Comparison of ENCODE assay signal across 8 mouse cellular contexts in genomic region chr7:80587684-80588083, GRCm38 (mm10). TPM values are rescaled to one million over a fixed set of nuclear protein-coding genes. Genes with fewer than 3 reads are reported as not detected.
DNase-seq lines count a peak whose midpoint lies in the region; ATAC-seq lines count a peak whose summit lies in the region.

No protein-coding gene starts in this region.

- H3K27me3 ChIP-seq in liver, embryonic 11.5 days (replicated peaks; ENCODE audit: control insufficient read depth, insufficient read depth, low read length): no peaks in the 10 kb centered on the region
- H3K27me3 ChIP-seq in heart, embryonic 15.5 days: no peaks in the 10 kb centered on the region
- no peaks in the 10 kb centered on the region for H3K27me3 ChIP-seq in limb, embryonic 12.5 days
- no peaks in the 10 kb centered on the region for H3K27me3 ChIP-seq in stomach, embryonic 14.5 days (ENCODE audit: control insufficient read depth, insufficient read depth, low read length)

- H3K4me3 ChIP-seq in liver, embryonic 11.5 days (ENCODE audit: low read depth, low read length): no peak overlapping the region
- H3K4me3 ChIP-seq in heart, embryonic 15.5 days: peak overlapping the region; percentile 26
- peak overlapping the region; percentile 21; the same call in 1 of the 2 replicates for H3K4me3 ChIP-seq in limb, embryonic 12.5 days (replicated peaks)
- H3K4me3 ChIP-seq in stomach, embryonic 14.5 days (ENCODE audit: low read depth, low read length): no peak overlapping the region

- no peak for DNase-seq in liver, embryonic 11.5 days (ENCODE audit: low spot score)
- DNase-seq in liver: no peak
- no peak for DNase-seq in layer of hippocampus, postnatal 36 days
- DNase-seq in layer of hippocampus, adult 9-11 months: no peak
- no peak for DNase-seq in ovary, postnatal 36 days (ENCODE audit: low spot score)

- 53% methylated on average over 10 of the region's 10 CpGs for WGBS in liver, embryonic 11.5 days
- 22% methylated on average over 10 of the region's 10 CpGs for WGBS in heart, embryonic 15.5 days
- 19% methylated on average over 10 of the region's 10 CpGs for WGBS in limb, embryonic 12.5 days
- 19% methylated on average over 10 of the region's 10 CpGs for WGBS in stomach, embryonic 14.5 days

- peaks cover 6% of the 10 kb centered on the region; the same call in 1 of the 2 replicates for H3K4me1 ChIP-seq in liver, embryonic 11.5 days (replicated peaks; ENCODE audit: control insufficient read depth, insufficient read depth, low read length)
- H3K4me1 ChIP-seq in heart, embryonic 15.5 days (replicated peaks): peaks cover 16% of the 10 kb centered on the region
- H3K4me1 ChIP-seq in limb, embryonic 12.5 days (replicated peaks): peaks cover 20% of the 10 kb centered on the region
- H3K4me1 ChIP-seq in stomach, embryonic 14.5 days (ENCODE audit: control insufficient read depth, insufficient read depth, low read length): peaks cover 13% of the 10 kb centered on the region

- H3K36me3 ChIP-seq in liver, embryonic 11.5 days (ENCODE audit: control insufficient read depth, insufficient read depth, low read length): peaks cover 5% of the 10 kb centered on the region; the same call in 1 of the 2 replicates
- H3K36me3 ChIP-seq in heart, embryonic 15.5 days: peaks cover 36% of the 10 kb centered on the region
- H3K36me3 ChIP-seq in limb, embryonic 12.5 days: peaks cover 44% of the 10 kb centered on the region
- H3K36me3 ChIP-seq in stomach, embryonic 14.5 days (ENCODE audit: control insufficient read depth, insufficient read depth, low read length): peaks cover 29% of the 10 kb centered on the region

- ATAC-seq in liver, embryonic 11.5 days (replicated peaks; ENCODE audit: low FRiP score): no peak
- ATAC-seq in heart, embryonic 15.5 days (replicated peaks; ENCODE audit: insufficient number of reproducible peaks, insufficient read depth, low FRiP score, low read depth): peak; percentile 54; the same call in 1 of the 2 replicates
- ATAC-seq in limb, embryonic 12.5 days (ENCODE audit: insufficient number of reproducible peaks, insufficient read depth, low FRiP score, low TSS enrichment, low read depth): 0 out of 2 replicates have a peak, but pooled peaks have one; percentile 20
- ATAC-seq in stomach, embryonic 14.5 days (ENCODE audit: insufficient number of reproducible peaks, insufficient read depth, low FRiP score, low read depth): peak; percentile 4; the same call in 1 of the 2 replicates

- H3K27ac ChIP-seq in liver, embryonic 11.5 days (ENCODE audit: low read depth, low read length): no peak overlapping the region
- H3K27ac ChIP-seq in heart, embryonic 15.5 days: peak overlapping the region; percentile 38; the same call in 1 of the 2 replicates
- no peak overlapping the region; the same call in 1 of the 2 replicates for H3K27ac ChIP-seq in limb, embryonic 12.5 days
- no peak overlapping the region for H3K27ac ChIP-seq in stomach, embryonic 14.5 days (ENCODE audit: low read length)

- no peaks in the 10 kb centered on the region for H3K9me3 ChIP-seq in liver, embryonic 11.5 days (ENCODE audit: control insufficient read depth, low read length)
- no peaks in the 10 kb centered on the region for H3K9me3 ChIP-seq in heart, embryonic 15.5 days (replicated peaks)
- no peaks in the 10 kb centered on the region for H3K9me3 ChIP-seq in limb, embryonic 12.5 days
- no peaks in the 10 kb centered on the region for H3K9me3 ChIP-seq in stomach, embryonic 14.5 days (ENCODE audit: control insufficient read depth, low read depth, low read length)

- H3K9ac ChIP-seq in liver, embryonic 11.5 days (ENCODE audit: low read depth, low read length): no peak overlapping the region
- H3K9ac ChIP-seq in heart, embryonic 15.5 days: peak overlapping the region; percentile 42; the same call in 1 of the 2 replicates
- H3K9ac ChIP-seq in limb, embryonic 12.5 days (replicated peaks): peak overlapping the region; percentile 28; the same call in 1 of the 2 replicates
- H3K9ac ChIP-seq in stomach, embryonic 14.5 days (replicated peaks; ENCODE audit: low read depth, low read length): no peak overlapping the region

- H3K4me2 ChIP-seq in liver, embryonic 11.5 days: peak overlapping the region; percentile 41
- H3K4me2 ChIP-seq in heart, embryonic 15.5 days: peak overlapping the region; percentile 60
- H3K4me2 ChIP-seq in limb, embryonic 12.5 days: peak overlapping the region; percentile 52
- peak overlapping the region; percentile 31 for H3K4me2 ChIP-seq in stomach, embryonic 14.5 days (replicated peaks; ENCODE audit: low read depth, low read length)

RNA-seq across cellular contexts. Expression of gene Blm, which starts 52.8 kb away (rescaled TPM):
- 54.8 and 58.3 TPM in 2 replicates for polyA plus RNA-seq in liver, embryonic 11.5 days (2014; fragmentation: Nextera tagmentation; extraction: Ambion mirVana)
- 13.0 and 15.3 TPM in 2 replicates for polyA plus RNA-seq in heart, embryonic 15.5 days (2015; fragmentation: Nextera tagmentation; extraction: Ambion mirVana)
- polyA plus RNA-seq in limb, embryonic 12.5 days (2016; fragmentation: Nextera tagmentation; extraction: Ambion mirVana): 42.1 and 45.3 TPM in 2 replicates
- polyA plus RNA-seq in stomach, embryonic 14.5 days (2014; fragmentation: Nextera tagmentation; extraction: Ambion mirVana): 24.0 and 26.2 TPM in 2 replicates
- total RNA-seq in layer of hippocampus, postnatal 36 days (2021): 1 to 10 TPM; 2.0 to 4.7 TPM

Comparison
In these comparisons a context has a peak if more than half of its experiments do, and no peak if none do; other contexts are left out.
1. H3K4me3 ChIP-seq: peak in heart, embryonic 15.5 days (single experiment) and limb, embryonic 12.5 days (single experiment); none in liver, embryonic 11.5 days (single experiment) and stomach, embryonic 14.5 days (single experiment).
2. H3K9ac ChIP-seq: peak in heart, embryonic 15.5 days (single experiment) and limb, embryonic 12.5 days (single experiment); none in liver, embryonic 11.5 days (single experiment) and stomach, embryonic 14.5 days (single experiment).
3. Peak in every context shown above with its lines, with median percentiles within 50 percentile points of each other: H3K4me2 ChIP-seq.